In the genomic region with DNA sequence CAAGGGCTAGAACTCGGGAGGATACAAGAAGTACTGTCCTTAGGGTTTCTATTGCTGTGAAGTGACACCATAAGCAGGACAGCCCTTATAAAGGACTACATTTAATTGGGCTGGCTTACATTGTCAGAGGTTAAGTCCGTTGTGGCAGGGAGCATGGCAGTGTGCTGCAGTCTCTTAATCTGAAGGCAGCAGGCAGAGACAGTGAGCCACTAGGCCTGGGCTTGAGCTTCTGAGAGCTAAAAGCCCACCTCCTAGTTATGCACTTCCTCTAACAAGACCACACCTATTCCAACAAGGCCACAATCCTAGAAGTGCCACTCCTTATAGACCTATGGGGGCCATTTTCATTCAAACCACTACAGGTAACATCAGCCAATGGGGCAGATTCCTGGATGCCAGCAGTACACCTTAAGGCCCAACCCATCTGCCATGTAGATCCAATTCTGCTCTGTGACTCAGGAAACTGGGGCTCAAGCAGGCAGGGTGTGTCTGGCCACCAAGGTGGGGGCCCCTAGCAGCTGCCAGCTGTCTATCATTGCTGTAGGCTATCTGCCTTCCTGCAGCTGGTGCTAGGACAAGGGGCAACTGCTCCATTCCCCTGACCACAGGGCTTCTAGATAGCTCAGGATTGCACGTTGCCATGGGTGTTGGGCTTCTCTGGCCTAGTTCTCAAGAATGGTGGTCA, we compare ENCODE assay signal across 10 mouse cellular contexts. TPM values are rescaled to one million over a fixed set of nuclear protein-coding genes. Genes with fewer than 3 reads are reported as not detected.
DNase-seq lines count a peak whose midpoint lies in the region; ATAC-seq lines count a peak whose summit lies in the region.
"Had no signal": no experiment of that assay in that cellular context is flagged by ENCODE, and none has a peak within 500 bp of the region (broad histone marks: within the 10 kb centered on the region; RNA-seq: fewer than 3 reads in every experiment).

No protein-coding gene starts in this region.

- H3K4me1 ChIP-seq in heart, embryonic 10.5 days: peaks cover 18% of the 10 kb centered on the region; the same call in 1 of the 2 replicates
- peaks cover 35% of the 10 kb centered on the region for H3K4me1 ChIP-seq in liver, embryonic 12.5 days
- H3K4me1 ChIP-seq in stomach, embryonic 14.5 days (ENCODE audit: control insufficient read depth, insufficient read depth, low read length): no peaks in the 10 kb centered on the region
- H3K4me1 ChIP-seq in hindbrain, embryonic 16.5 days (ENCODE audit: control insufficient read depth, insufficient read depth, low read depth, low read length): no peaks in the 10 kb centered on the region
- H3K4me1 ChIP-seq in neural tube, embryonic 15.5 days: peaks cover 24% of the 10 kb centered on the region

- peak overlapping the region; percentile 45 for H3K9ac ChIP-seq in liver, embryonic 12.5 days
- H3K9ac ChIP-seq in stomach, embryonic 14.5 days (replicated peaks; ENCODE audit: low read depth, low read length): no peak overlapping the region
- H3K9ac ChIP-seq in hindbrain, embryonic 16.5 days (ENCODE audit: low read depth, low read length): no peak overlapping the region
- no peak overlapping the region for H3K9ac ChIP-seq in neural tube, embryonic 15.5 days (replicated peaks)

- no peak overlapping the region for H3K27ac ChIP-seq in heart, embryonic 10.5 days
- peak overlapping the region; percentile 88 for H3K27ac ChIP-seq in liver, embryonic 12.5 days
- no peak overlapping the region for H3K27ac ChIP-seq in stomach, embryonic 14.5 days (ENCODE audit: low read length)
- no peak overlapping the region for H3K27ac ChIP-seq in hindbrain, embryonic 16.5 days (ENCODE audit: low read depth, low read length)
- no peak overlapping the region for H3K27ac ChIP-seq in neural tube, embryonic 15.5 days (replicated peaks)

- H3K9me3 ChIP-seq in heart, embryonic 10.5 days: no peaks in the 10 kb centered on the region
- H3K9me3 ChIP-seq in liver, embryonic 12.5 days (replicated peaks): no peaks in the 10 kb centered on the region
- H3K9me3 ChIP-seq in stomach, embryonic 14.5 days (ENCODE audit: control insufficient read depth, low read depth, low read length): no peaks in the 10 kb centered on the region
- H3K9me3 ChIP-seq in hindbrain, embryonic 16.5 days (ENCODE audit: control insufficient read depth, low read length): no peaks in the 10 kb centered on the region
- H3K9me3 ChIP-seq in neural tube, embryonic 15.5 days (replicated peaks): no peaks in the 10 kb centered on the region

- peak overlapping the region; percentile 51 for H3K4me2 ChIP-seq in liver, embryonic 12.5 days
- H3K4me2 ChIP-seq in stomach, embryonic 14.5 days (replicated peaks; ENCODE audit: low read depth, low read length): no peak overlapping the region
- H3K4me2 ChIP-seq in hindbrain, embryonic 16.5 days (ENCODE audit: low read length): no peak overlapping the region
- no peak overlapping the region for H3K4me2 ChIP-seq in neural tube, embryonic 15.5 days

- no peaks in the 10 kb centered on the region for H3K27me3 ChIP-seq in heart, embryonic 10.5 days (ENCODE audit: insufficient read depth, poor library complexity, severe bottlenecking)
- H3K27me3 ChIP-seq in liver, embryonic 12.5 days (replicated peaks): no peaks in the 10 kb centered on the region
- H3K27me3 ChIP-seq in stomach, embryonic 14.5 days (ENCODE audit: control insufficient read depth, insufficient read depth, low read length): no peaks in the 10 kb centered on the region
- no peaks in the 10 kb centered on the region for H3K27me3 ChIP-seq in hindbrain, embryonic 16.5 days (replicated peaks; ENCODE audit: control insufficient read depth, insufficient read depth, low read length)
- H3K27me3 ChIP-seq in neural tube, embryonic 15.5 days (replicated peaks): no peaks in the 10 kb centered on the region

- intact Hi-C loops in heart, postnatal 25 days (cut with DNase I): no loop called here

- DNase-seq in heart, embryonic 10.5 days (ENCODE audit: low spot score): peak; percentile 88
- DNase-seq in heart, postnatal 25 days (ENCODE audit: low spot score): no peak
- peak; percentile 68 for DNase-seq in c-Kit-positive CD71-positive TER-119-positive erythroid progenitor cells, embryonic 14.5 days (ENCODE audit: low spot score)
- no peak for DNase-seq in frontal cortex, postnatal 25 days (ENCODE audit: low spot score in 2 of 2)
- DNase-seq: heart, adult 18-20 months had no signal

- no peak overlapping the region for H3K4me3 ChIP-seq in heart, embryonic 10.5 days
- peak overlapping the region; percentile 42 for H3K4me3 ChIP-seq in liver, embryonic 12.5 days
- H3K4me3 ChIP-seq in stomach, embryonic 14.5 days (ENCODE audit: low read depth, low read length): no peak overlapping the region
- H3K4me3 ChIP-seq in hindbrain, embryonic 16.5 days (ENCODE audit: low read length): no peak overlapping the region
- H3K4me3 ChIP-seq in neural tube, embryonic 15.5 days (replicated peaks): no peak overlapping the region
- H3K4me3 ChIP-seq: hindbrain, embryonic 10.5 days had no signal

- H3K36me3 ChIP-seq in heart, embryonic 10.5 days: peaks cover 29% of the 10 kb centered on the region
- peaks cover 25% of the 10 kb centered on the region for H3K36me3 ChIP-seq in liver, embryonic 12.5 days
- no peaks in the 10 kb centered on the region for H3K36me3 ChIP-seq in stomach, embryonic 14.5 days (ENCODE audit: control insufficient read depth, insufficient read depth, low read length)
- H3K36me3 ChIP-seq in hindbrain, embryonic 16.5 days (ENCODE audit: control insufficient read depth, insufficient read depth, low read length): peaks cover 3% of the 10 kb centered on the region; the same call in 1 of the 2 replicates
- H3K36me3 ChIP-seq in neural tube, embryonic 15.5 days: no peaks in the 10 kb centered on the region

- whole genome bisulfite sequencing in heart, embryonic 10.5 days: 75% methylated on average over 3 of the region's 3 CpGs
- 37% methylated on average over 3 of the region's 3 CpGs for WGBS in liver, embryonic 12.5 days (ENCODE audit: insufficient replicate concordance)
- 87% methylated on average over 3 of the region's 3 CpGs for WGBS in stomach, embryonic 14.5 days
- 90% methylated on average over 3 of the region's 3 CpGs for WGBS in hindbrain, embryonic 16.5 days
- 88% methylated on average over 3 of the region's 3 CpGs for WGBS in neural tube, embryonic 15.5 days

- ATAC-seq in liver, embryonic 12.5 days: peak; percentile 97
- ATAC-seq in stomach, embryonic 14.5 days (ENCODE audit: insufficient number of reproducible peaks, insufficient read depth, low FRiP score, low read depth): peak; percentile 67; the same call in 1 of the 2 replicates
- ATAC-seq in hindbrain, embryonic 16.5 days: no peak
- no peak for ATAC-seq in neural tube, embryonic 15.5 days (ENCODE audit: low FRiP score)

RNA-seq across cellular contexts. Expression of a gene that starts 56.7 kb away (rescaled TPM):
- polyA plus RNA-seq in heart, embryonic 10.5 days (2016; fragmentation: Nextera tagmentation; extraction: Ambion mirVana): 60.8 and 64.5 TPM in 2 replicates
- 10 to 100 TPM; 22.9 to 23.4 TPM for total RNA-seq in heart, postnatal 25 days (2021)
- 45.4 and 49.6 TPM in 2 replicates for polyA plus RNA-seq in liver, embryonic 12.5 days (2016; fragmentation: Nextera tagmentation; extraction: Ambion mirVana)
- polyA plus RNA-seq in stomach, embryonic 14.5 days (2014; fragmentation: Nextera tagmentation; extraction: Ambion mirVana): 63.7 and 68.3 TPM in 2 replicates
- polyA plus RNA-seq in hindbrain, embryonic 16.5 days (2015; fragmentation: Nextera tagmentation; extraction: Ambion mirVana): 66.2 and 69.5 TPM in 2 replicates
- polyA plus RNA-seq in neural tube, embryonic 15.5 days (2015; fragmentation: Nextera tagmentation; extraction: Ambion mirVana): 67.5 and 74.9 TPM in 2 replicates

Comparison
In these comparisons a context has a peak if more than half of its experiments do, and no peak if none do; other contexts are left out.
1. DNase-seq: peak in heart, embryonic 10.5 days (single experiment) and c-Kit-positive CD71-positive TER-119-positive erythroid progenitor cells, embryonic 14.5 days (single experiment); none in heart, postnatal 25 days (single experiment) and frontal cortex, postnatal 25 days (0 of 2).
2. ATAC-seq: peak in liver, embryonic 12.5 days (single experiment) and stomach, embryonic 14.5 days (single experiment); none in hindbrain, embryonic 16.5 days (single experiment) and neural tube, embryonic 15.5 days (single experiment).